Mouse (Mus musculus) kidney, adult 8-10 months (tissue): Measurements from ENCODE around the gene C2cd4a.

Source experiments
- DNase-seq, 2 experiments: peaks; one replicate each; pipeline ENCODE4 v3.0.0; 2022

The C2cd4a gene

GRCm38 (mm10) chr9:67831359-67832045 is 628 bp downstream of the C2cd4a start:
- DNase-seq = no peak

- no peak for DNase-seq
Measured at GRCm38 (mm10) chr9:67830411-67831358, 1.4 kb downstream of the C2cd4a start.

- peak; percentile 33 to 73 for DNase-seq
Measured at GRCm38 (mm10) chr9:67828182-67828581, 3.9 kb downstream of the C2cd4a start.

- DNase-seq = no peak
Measured at GRCm38 (mm10) chr9:67825527-67825926, 6.6 kb downstream of the C2cd4a start.

- no peak for DNase-seq
Measured at GRCm38 (mm10) chr9:67823131-67823530, 9.0 kb downstream of the C2cd4a start.

- no peak for DNase-seq
Measured at GRCm38 (mm10) chr9:67818668-67818950, 13.5 kb downstream of the C2cd4a start.

GRCm38 (mm10) chr9:67817898-67818667 is 14.0 kb downstream of the C2cd4a start:
- DNase-seq = no peak

GRCm38 (mm10) chr9:67816172-67816928 is 15.8 kb downstream of the C2cd4a start:
- DNase-seq = no peak

- peak; percentile 26 to 27 for DNase-seq
Measured at GRCm38 (mm10) chr9:67813665-67814337, 18.3 kb downstream of the C2cd4a start.

- DNase-seq = no peak
Measured at GRCm38 (mm10) chr9:67813171-67813570, 19.0 kb downstream of the C2cd4a start.

GRCm38 (mm10) chr9:67811116-67811515 is 21.0 kb downstream of the C2cd4a start:
- no peak for DNase-seq

GRCm38 (mm10) chr9:67810527-67810926 is 21.6 kb downstream of the C2cd4a start:
- no peak for DNase-seq

GRCm38 (mm10) chr9:67807000-67807399 is 25.1 kb downstream of the C2cd4a start:
- DNase-seq = no peak

GRCm38 (mm10) chr9:67802241-67802640 is 29.9 kb downstream of the C2cd4a start:
- peak; percentile 16 to 74 for DNase-seq

GRCm38 (mm10) chr9:67799078-67799819 is 32.9 kb downstream of the C2cd4a start:
- no peak for DNase-seq

- DNase-seq = no peak
Measured at GRCm38 (mm10) chr9:67795205-67795675, 36.9 kb downstream of the C2cd4a start.

GRCm38 (mm10) chr9:67794668-67795067 is 37.5 kb downstream of the C2cd4a start:
- no peak for DNase-seq

- DNase-seq = no peak
Measured at GRCm38 (mm10) chr9:67794216-67794615, 37.9 kb downstream of the C2cd4a start.

GRCm38 (mm10) chr9:67793501-67793900 is 38.6 kb downstream of the C2cd4a start:
- no peak for DNase-seq

GRCm38 (mm10) chr9:67792405-67792804 is 39.7 kb downstream of the C2cd4a start:
- DNase-seq = no peak

GRCm38 (mm10) chr9:67787671-67788070 is 44.5 kb downstream of the C2cd4a start:
- no peak for DNase-seq
